Mouse (Mus musculus) liver, embryonic 11.5 days (tissue): ENCODE data around the gene Mmrn1. TPM values are rescaled to one million over a fixed set of nuclear protein-coding genes. Genes with fewer than 3 reads are reported as not detected.
A peak's percentile ranks its signal among the peaks of the same experiment; 100 is the strongest.

Experiments
- ATAC-seq: fragments of 200-750 bp; cut with Nextera tagmentation; replicated peaks from 2 replicates; pipeline ENCODE4 v1.8.0; 2017; ENCODE audit warnings: moderate number of reproducible peaks, mild to moderate bottlenecking, moderate TSS enrichment, moderate library complexity; ENCODE audit not compliant: low FRiP score
- DNase-seq: peaks from one replicate; pipeline ENCODE4 v3.0.0-alpha.2; 2017; ENCODE audit warnings: low spot score
- H3K27ac ChIP-seq: fragments of 300-500 bp; sonication (generic); 2 replicates; pipeline ENCODE4 v1.5.1; 2014; ENCODE audit warnings: mild to moderate bottlenecking, low read depth, low read length, control low read depth
- H3K27me3 ChIP-seq: fragments of 300-500 bp; sonication (generic); replicated peaks from 2 replicates; pipeline ENCODE4 v1.6.1; 2014; ENCODE audit warnings: low read length, mixed read lengths; ENCODE audit not compliant: control insufficient read depth, insufficient read depth
- H3K36me3 ChIP-seq: fragments of 300-500 bp; sonication (generic); 2 replicates; pipeline ENCODE4 v1.6.1; 2014; ENCODE audit warnings: mild to moderate bottlenecking, low read length, moderate library complexity, mixed read lengths; ENCODE audit not compliant: control insufficient read depth, insufficient read depth
- H3K4me1 ChIP-seq: fragments of 300-500 bp; sonication (generic); replicated peaks from 2 replicates; pipeline ENCODE4 v1.6.1; 2014; ENCODE audit warnings: low read length, mixed read lengths; ENCODE audit not compliant: control insufficient read depth, insufficient read depth
- H3K4me2 ChIP-seq: fragments of 300-500 bp; sonication (generic); 2 replicates; pipeline ENCODE4 v1.6.1; 2014; ENCODE audit warnings: mild to moderate bottlenecking, control low read depth, moderate library complexity
- H3K4me3 ChIP-seq: fragments of 300-500 bp; sonication (generic); 2 replicates; pipeline ENCODE4 v1.5.1; 2014; ENCODE audit warnings: low read depth, low read length, control low read depth
- H3K9ac ChIP-seq: fragments of 300-500 bp; sonication (generic); 2 replicates; pipeline ENCODE4 v1.6.1; 2014; ENCODE audit warnings: low read depth, low read length, control low read depth
- H3K9me3 ChIP-seq: fragments of 300-500 bp; sonication (generic); 2 replicates; pipeline ENCODE4 v1.6.1; 2016; ENCODE audit warnings: low read length, inconsistent platforms, mixed read lengths; ENCODE audit not compliant: control insufficient read depth
- WGBS: fragments of 180-500 bp; shearing (Covaris S2); extraction: QIAGEN DNeasy Blood & Tissue Kit; methylation state at CpG from one replicate; pipeline ENCODE4 v1.1.7; 2014; 5-methylcytosine and 5-hydroxymethylcytosine counted together
- polyA plus RNA-seq: library from polyadenylated mRNA; unstranded; fragments of >200 nt; fragmentation: Nextera tagmentation; extraction: Ambion mirVana; gene quantifications from 2 replicates; pipeline ENCODE4 v1.2.1, GENCODE M21; 2014

The Mmrn1 gene
- polyA plus RNA-seq, 1 experiment from 2014 or later, result 15.0 TPM

DNA sequence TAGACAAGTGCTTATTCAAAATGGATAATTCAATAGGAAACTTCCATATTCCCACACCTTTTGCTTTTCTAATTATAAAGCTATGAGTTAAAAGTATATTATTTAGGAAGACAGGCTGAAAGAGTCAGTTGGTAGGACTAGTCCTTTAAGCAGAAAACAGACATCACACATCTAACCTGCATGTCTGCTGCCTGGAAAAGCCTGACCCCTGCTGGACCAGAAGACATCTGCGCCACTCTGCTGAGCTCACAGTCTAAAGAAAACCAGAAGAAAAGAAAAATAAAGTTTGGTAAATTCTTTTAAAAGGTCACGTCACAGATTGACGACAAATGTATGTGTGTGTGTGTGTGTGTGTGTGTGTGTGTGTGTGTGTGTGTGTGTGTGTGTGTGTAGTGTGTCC lies 25.6 kb downstream of the Mmrn1 start:
- WGBS, result 53% methylated on average over 3 of the region's 3 CpGs
- no peaks in the 10 kb centered on the region for H3K4me1 ChIP-seq
- ATAC-seq, result peak; percentile 83
- no peak overlapping the region for H3K4me2 ChIP-seq
- H3K9ac ChIP-seq, result no peak overlapping the region
- no peak for DNase-seq
- no peaks in the 10 kb centered on the region for H3K27me3 ChIP-seq
- no peak overlapping the region for H3K4me3 ChIP-seq
- no peaks in the 10 kb centered on the region for H3K36me3 ChIP-seq
- H3K27ac ChIP-seq, result no peak overlapping the region
- no peaks in the 10 kb centered on the region for H3K9me3 ChIP-seq

DNA sequence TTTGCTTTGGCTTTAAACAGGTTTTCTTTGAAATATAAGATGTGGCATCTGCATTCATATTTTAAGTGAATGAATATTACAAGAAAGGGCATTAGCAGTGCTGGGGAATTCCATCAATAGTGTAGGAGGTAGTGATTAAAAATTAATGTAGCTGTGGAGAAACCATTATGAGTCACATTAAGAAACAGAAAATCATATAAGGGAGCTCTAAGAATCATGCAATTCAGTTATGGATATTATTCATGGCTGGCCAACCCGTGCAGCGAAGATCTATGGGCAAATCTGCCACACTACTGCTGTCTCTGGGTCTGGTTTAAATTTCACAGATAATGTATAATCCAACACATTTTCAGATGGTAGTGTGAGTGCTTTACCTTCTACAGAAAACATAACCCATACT lies 36.5 kb downstream of the Mmrn1 start:
- Histone ChIP-seq H3K36me3 (no peaks in the 10 kb centered on the region), H3K4me1 (no peaks in the 10 kb centered on the region), H3K9ac (no peak overlapping the region), H3K27ac (no peak overlapping the region), H3K4me2 (no peak overlapping the region), H3K4me3 (no peak overlapping the region), H3K9me3 (no peaks in the 10 kb centered on the region), H3K27me3 (no peaks in the 10 kb centered on the region)
- WGBS, result 87% methylated on average over 2 of the region's 2 CpGs
- no peak for DNase-seq
- ATAC-seq, result no peak

DNA sequence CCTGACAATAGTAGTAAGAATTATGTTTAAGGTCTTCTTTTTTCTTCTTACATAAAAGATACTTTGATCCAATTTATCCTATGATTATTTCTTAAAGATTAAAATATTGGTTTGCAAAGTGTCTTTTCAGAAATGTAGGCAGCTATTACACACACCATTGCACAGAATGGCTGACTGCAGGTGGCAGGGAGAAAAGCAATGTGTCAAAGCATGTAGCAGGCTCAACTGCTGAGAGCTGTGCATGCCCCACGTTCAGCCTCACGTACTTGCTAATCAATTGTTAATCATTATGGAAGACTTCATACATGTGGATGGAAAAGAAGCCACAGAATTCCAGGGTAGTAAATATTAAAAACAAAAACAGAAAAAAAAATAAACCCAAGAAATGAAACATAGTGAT lies 37.1 kb downstream of the Mmrn1 start:
- no peak for DNase-seq
- no peaks in the 10 kb centered on the region for H3K36me3 ChIP-seq
- no peaks in the 10 kb centered on the region for H3K27me3 ChIP-seq
- H3K4me3 ChIP-seq, result no peak overlapping the region
- ATAC-seq, result no peak
- no peaks in the 10 kb centered on the region for H3K4me1 ChIP-seq
- no peak overlapping the region for H3K4me2 ChIP-seq
- 66% methylated on average over 2 of the region's 2 CpGs for WGBS
- H3K9ac ChIP-seq, result no peak overlapping the region
- no peak overlapping the region for H3K27ac ChIP-seq
- H3K9me3 ChIP-seq, result no peaks in the 10 kb centered on the region

DNA sequence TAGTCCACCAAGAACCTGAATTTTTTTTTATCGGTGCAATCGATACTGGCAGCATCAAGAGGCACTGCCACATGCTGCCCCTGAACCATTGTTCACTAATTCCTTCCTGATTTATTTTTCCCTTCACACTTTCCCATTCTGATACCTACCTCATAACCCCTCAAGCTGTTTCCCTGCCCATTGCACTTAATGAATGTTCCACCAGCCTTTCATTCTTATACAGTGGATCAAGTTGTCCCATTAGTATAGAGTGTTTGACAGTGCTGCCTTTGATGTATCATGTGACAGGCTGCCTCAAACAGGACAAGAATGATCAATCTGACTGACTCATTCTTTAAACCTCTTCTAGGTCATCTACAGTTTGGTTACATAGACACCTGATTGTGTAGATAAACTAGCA lies 37.9 kb downstream of the Mmrn1 start:
- no peak for ATAC-seq
- Histone ChIP-seq H3K4me2 (no peak overlapping the region), H3K4me3 (no peak overlapping the region), H3K9me3 (no peaks in the 10 kb centered on the region), H3K36me3 (no peaks in the 10 kb centered on the region), H3K9ac (no peak overlapping the region), H3K27ac (no peak overlapping the region), H3K4me1 (no peaks in the 10 kb centered on the region), H3K27me3 (no peaks in the 10 kb centered on the region)
- no peak for DNase-seq
- 90% methylated on average over 2 of the region's 2 CpGs for WGBS

DNA sequence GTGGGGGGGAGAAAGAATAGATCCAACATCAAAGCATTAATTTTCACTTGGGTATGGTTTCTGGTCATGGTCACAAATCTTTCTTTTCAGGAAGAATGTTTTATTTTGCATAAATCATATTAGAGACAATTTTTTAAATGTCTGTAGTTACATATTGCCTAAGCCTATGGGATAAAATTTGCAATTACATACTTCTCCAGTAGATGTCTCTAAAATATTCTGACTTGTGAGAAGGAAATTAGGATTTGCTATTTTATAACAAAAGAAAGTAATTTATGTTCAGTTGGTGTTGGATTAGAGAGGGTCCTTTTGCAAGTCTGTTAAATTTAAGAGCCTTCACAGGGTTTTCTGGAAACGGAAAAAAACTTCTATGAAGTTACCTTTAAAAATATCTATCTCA lies 39.0 kb downstream of the Mmrn1 start:
- Histone ChIP-seq H3K36me3 (no peaks in the 10 kb centered on the region), H3K27ac (no peak overlapping the region), H3K9me3 (no peaks in the 10 kb centered on the region), H3K9ac (no peak overlapping the region), H3K27me3 (no peaks in the 10 kb centered on the region), H3K4me3 (no peak overlapping the region), H3K4me1 (no peaks in the 10 kb centered on the region), H3K4me2 (no peak overlapping the region)
- ATAC-seq (no peak), DNase-seq (no peak)
- 53% methylated on average over 1 of the region's 1 CpGs for WGBS

DNA sequence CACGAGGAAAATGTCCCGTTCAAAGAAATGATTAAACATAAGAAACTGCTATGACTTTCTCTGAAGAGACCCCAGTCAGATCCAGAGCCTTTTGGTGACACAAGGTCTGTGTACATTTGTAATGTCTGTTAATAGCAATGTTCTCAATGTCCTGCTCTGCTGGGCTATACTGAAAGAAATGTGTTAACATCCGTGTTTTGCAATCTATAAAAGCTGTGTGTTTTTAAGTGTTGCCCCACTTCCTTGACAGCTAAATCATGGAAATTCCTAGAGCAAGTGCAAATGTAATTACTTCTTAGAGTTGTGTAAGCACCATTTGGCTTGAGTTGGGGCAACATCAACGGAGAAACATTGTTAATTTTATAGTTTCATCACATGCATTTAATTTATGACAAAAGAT lies 42.2 kb downstream of the Mmrn1 start:
- no peaks in the 10 kb centered on the region for H3K9me3 ChIP-seq
- ATAC-seq (no peak), DNase-seq (no peak)
- no peak overlapping the region for H3K4me3 ChIP-seq
- H3K9ac ChIP-seq, result no peak overlapping the region
- H3K36me3 ChIP-seq, result no peaks in the 10 kb centered on the region
- H3K4me1 ChIP-seq, result no peaks in the 10 kb centered on the region
- no peak overlapping the region for H3K4me2 ChIP-seq
- 76% methylated on average over 4 of the region's 4 CpGs for WGBS
- H3K27me3 ChIP-seq, result no peaks in the 10 kb centered on the region
- no peak overlapping the region for H3K27ac ChIP-seq

DNA sequence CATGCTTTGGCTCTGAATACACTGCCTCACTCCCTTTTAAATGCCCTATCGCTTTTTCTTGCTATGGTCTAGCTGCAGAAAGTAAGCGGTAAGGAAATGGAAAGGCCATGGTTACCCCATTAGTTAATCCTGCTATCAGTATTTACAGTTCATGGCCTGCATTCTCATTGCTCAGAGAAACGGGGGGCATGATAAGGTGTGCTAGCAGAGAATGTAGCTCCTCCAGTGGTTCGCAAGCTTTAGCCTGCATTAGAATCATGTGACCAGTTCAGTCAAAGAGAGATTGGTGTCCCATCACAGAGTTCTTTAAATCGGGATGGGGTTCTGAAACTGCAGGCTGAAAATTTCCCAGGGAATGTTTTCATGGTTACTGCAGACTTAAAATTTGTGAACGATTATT lies 44.6 kb downstream of the Mmrn1 start:
- Histone ChIP-seq H3K36me3 (no peaks in the 10 kb centered on the region), H3K27ac (no peak overlapping the region), H3K27me3 (no peaks in the 10 kb centered on the region), H3K4me3 (no peak overlapping the region), H3K9ac (no peak overlapping the region), H3K4me1 (no peaks in the 10 kb centered on the region), H3K9me3 (no peaks in the 10 kb centered on the region), H3K4me2 (no peak overlapping the region)
- DNase-seq (no peak), ATAC-seq (no peak)
- 68% methylated on average over 6 of the region's 6 CpGs for WGBS

DNA sequence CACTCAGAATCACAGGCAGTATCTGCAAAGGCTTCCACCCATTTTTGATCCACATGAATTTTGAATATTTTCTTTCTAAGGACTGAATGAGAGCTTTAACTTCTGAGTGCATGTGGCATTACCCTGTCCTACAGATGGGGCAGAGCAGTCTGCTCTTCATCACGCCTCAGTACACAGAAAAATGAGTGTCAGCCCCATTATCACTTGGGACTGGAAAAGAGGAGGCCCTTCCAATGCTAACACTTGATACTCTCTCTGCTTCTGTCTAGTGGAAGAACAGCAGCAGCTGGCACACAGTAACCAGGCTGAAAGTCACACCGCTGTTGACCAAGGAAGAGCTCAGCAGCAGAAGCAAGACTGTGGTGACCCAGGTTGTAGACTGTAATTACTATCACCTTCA lies 46.0 kb downstream of the Mmrn1 start:
- Histone ChIP-seq H3K27me3 (no peaks in the 10 kb centered on the region), H3K4me2 (no peak overlapping the region), H3K27ac (no peak overlapping the region), H3K36me3 (no peaks in the 10 kb centered on the region), H3K9ac (no peak overlapping the region), H3K4me1 (no peaks in the 10 kb centered on the region), H3K4me3 (no peak overlapping the region), H3K9me3 (no peaks in the 10 kb centered on the region)
- no peak for DNase-seq
- 85% methylated on average over 2 of the region's 2 CpGs for WGBS
- ATAC-seq, result no peak

DNA sequence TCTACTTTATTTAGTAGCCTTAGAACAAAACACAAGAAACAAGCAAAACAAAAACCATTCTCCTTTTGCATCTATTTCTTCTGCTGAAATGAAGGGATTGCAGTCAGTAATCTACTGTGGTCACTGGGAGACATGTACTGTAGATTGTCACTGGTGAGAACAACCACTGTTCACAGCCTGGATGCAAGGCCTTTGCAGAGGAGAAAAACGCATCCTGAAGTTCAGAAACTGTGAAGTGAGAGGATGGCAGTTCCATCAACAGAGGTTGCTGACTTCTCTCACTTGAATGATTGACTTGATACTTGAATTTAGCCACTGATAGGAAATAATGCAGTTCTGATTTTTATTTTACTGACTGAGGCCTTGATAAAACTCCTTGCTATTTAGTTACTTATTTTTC lies 53.8 kb downstream of the Mmrn1 start:
- WGBS, result 78% methylated on average over 1 of the region's 1 CpGs
- H3K36me3 ChIP-seq, result no peaks in the 10 kb centered on the region
- H3K4me2 ChIP-seq, result no peak overlapping the region
- no peaks in the 10 kb centered on the region for H3K27me3 ChIP-seq
- DNase-seq, result no peak
- no peak for ATAC-seq
- H3K4me1 ChIP-seq, result no peaks in the 10 kb centered on the region
- no peak overlapping the region for H3K4me3 ChIP-seq
- no peak overlapping the region for H3K27ac ChIP-seq
- no peak overlapping the region for H3K9ac ChIP-seq
- H3K9me3 ChIP-seq, result no peaks in the 10 kb centered on the region
